Mouse (Mus musculus): ENCODE data around the gene 9830107B12Rik.
A peak's percentile ranks its signal among the peaks of the same experiment; 100 is the strongest.
"Not testable (repeated sequence)": the region's sequence is repeated elsewhere in the genome, so short reads cannot be mapped to it uniquely, and the experiment has no call there.

The 9830107B12Rik gene

DNA sequence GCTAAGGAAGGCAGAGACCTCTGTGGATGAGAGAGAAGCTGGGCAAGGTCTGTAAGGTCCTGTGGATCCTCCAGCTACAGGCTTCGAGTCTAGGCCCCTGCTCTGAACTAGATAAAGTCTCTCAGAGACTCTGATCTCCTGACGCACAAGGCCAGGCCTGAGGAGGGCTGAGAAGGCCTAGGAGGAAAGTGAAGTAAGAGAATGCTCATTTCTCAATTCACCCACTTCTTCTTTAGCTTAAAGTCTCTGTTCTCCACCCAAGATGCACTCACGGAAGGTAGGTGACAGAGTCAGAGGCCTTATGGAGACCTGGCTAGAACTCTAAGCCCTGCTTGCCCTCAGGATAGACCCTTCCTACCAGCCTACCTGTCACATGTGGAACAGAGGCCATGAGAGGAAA, at the start of gene 9830107B12Rik:
Gene 9830107B12Rik (minus strand): TSS at position 149 of the 400 bp plus-strand sequence.
- DNase-seq (ENCODE audit: low spot score in 2 of 2): no peak

DNA sequence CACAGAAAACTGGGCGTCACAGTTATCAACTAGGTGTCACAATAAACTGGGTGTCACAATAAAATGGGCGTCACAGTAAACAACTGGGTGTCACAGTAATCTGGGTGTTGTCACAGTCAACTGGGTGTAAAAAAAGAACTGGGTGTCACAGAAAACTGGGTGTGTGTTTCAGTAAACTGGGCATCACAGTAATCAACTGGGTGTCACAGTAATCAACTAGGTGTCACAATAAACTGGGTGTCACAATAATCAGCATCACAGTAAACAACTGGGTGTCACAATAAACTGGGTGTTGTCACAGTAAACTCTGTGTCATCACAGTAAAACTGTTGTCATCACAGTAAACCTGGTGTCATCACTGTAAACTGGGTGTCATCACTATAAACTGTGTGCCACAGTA, 46.3 kb upstream of the 9830107B12Rik start:
- DNase-seq (ENCODE audit: low spot score in 2 of 2): no peak

DNA sequence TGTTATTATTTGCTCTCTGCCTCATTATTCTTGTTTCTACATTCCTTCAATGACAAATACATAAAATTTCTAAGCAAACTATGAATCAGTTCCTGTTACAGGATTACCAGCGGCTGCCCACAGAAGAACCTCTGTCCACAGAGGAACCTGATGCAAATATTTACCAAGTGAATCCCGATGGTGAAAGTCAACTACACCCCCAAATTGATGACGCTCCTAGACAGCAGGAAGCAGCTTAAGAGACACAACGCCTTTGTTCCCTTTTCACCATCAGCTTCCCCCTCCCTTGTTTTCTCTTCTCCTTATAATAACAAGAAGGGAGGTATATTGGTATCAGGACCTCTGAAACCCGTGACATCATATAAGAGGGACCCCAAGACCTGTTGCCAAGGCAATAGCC, 39.2 kb upstream of the 9830107B12Rik start:
- DNase-seq (ENCODE audit: low spot score in 2 of 2): no peak

DNA sequence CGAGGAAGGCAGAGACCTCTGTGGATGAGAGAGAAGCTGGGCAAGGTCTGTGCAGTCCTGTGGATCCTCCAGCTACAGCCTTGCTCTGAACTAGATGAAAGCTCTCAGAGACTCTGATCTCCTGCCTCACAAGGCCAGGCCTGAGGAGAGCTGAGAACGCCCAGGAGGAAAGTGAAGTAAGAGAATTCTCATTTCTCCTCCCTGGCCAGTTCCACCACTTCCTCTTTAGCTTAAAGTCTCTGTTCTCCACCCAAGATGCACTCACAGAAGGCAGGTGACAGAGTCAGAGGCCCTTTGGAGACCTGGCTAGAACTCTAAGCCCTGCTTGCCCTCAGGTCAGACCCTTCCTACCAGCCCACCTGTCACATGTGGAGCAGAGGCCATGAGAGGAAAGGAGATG, 21.0 kb upstream of the 9830107B12Rik start, which contains the start of gene A530064D06Rik:
Gene A530064D06Rik (minus strand): TSS at position 173 of the 400 bp plus-strand sequence.
- not testable (repeated sequence) for DNase-seq (ENCODE audit: low spot score in 2 of 2)

DNA sequence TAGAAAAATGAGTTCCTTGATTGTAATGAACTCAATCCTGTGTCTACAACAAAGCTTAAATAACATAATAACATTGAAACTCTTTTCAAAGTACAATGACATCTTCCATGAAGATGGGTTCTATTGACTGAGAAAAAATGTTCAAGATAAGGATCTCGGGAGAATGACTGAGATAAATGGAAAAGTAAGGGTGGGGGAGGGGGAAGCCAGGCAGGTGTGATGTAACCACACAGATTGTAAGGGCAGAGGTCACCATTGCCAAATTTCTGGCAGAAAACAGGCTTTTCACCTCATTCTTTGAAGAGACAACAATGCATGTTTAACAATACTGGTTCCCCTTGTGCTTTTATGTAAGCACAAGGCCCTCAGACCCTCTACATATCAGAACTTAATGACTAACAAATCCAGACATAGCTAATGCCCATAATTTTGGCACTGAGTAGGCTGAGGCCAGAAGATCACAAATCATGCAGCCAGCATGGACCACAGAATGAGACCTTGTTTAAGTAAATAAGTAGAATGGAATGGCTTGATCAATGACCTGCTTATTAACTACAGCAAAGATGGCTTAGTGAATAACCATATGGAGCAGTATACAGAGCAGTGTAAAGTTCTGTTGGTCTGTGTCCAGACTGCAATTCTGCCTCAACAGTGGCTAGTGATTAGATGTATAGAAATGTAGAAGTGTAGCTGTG, 11.5 kb upstream of the 9830107B12Rik start:
- DNase-seq (ENCODE audit: low spot score in 2 of 2): no peak

DNA sequence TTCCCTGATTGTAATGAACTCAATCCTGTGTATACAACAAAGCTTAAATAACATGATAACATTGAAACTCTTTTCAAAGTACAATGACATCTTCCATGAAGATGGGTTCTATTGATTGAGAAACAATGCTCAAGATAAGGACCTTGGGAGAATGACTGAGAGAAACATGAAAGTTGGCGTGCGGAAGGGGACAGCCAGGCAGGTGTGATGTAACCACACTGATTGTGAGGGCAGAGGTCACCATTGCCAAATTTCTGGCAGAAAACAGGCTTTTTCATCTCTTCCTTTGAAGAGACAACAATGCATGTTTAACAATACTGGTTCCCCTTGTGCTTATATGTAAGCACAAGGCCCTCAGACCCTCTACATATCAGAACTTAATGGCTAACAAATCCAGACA, 13.3 kb downstream of the 9830107B12Rik start:
- no peak for DNase-seq (ENCODE audit: low spot score in 2 of 2)

DNA sequence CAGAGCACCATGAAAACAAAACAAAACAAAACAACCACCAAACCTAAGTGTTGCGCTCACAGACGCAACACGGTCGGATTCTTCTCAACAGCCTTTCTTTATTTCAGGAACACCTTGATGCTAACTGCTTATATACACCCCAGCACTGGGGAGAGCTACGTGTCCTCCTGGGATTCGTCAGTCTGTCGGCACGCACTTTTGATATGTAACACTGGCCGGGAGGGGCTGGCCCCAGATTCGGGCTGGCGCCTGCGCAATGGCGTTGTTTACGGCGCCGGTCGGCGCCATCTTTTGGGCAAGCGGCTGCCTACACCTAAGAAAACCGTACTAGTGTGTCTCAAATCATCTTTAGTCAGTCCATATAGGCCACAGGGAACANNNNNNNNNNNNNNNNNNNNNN, 25.6 kb downstream of the 9830107B12Rik start:
- DNase-seq (ENCODE audit: low spot score in 2 of 2): no peak

DNA sequence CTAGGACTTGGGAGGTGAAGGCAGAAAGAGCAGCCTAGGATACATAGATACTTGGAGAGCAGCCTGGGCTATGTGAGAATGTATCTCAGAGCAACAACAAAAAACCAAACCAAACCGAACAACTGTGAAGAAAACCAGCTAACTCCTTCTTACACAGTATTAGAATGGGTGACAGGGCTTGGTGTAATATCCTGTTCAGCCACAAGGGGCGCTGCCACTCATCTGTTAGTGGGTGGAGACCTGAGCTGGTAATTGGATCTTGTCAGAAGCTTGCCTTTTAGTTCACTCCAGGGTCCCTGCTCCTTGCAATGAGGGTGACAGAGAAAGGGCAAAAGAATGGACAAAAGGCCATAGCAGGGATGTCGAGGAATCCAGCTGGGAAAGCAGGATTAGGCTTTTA, 26.4 kb downstream of the 9830107B12Rik start:
- peak; percentile 74 for DNase-seq (ENCODE audit: low spot score in 2 of 2)

DNA sequence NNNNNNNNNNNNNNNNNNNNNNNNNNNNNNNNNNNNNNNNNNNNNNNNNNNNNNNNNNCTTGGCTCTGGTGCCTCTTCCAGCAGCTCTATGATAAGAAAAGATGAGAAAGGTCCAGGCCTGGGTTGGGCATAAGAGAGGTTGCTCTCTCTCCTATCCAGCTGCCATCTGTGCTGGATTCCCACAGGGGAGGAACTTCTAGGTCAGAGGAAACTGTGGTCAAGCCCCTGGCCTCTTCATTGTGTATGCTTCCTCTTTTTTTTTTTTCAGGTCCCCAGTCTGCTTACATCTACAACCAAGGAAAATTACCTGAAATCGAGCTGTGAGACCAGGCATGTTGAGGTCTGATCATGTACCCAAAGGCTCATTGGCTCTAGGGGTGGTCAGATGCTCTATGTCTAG, 27.5 kb downstream of the 9830107B12Rik start:
- DNase-seq (ENCODE audit: low spot score in 2 of 2): no peak

DNA sequence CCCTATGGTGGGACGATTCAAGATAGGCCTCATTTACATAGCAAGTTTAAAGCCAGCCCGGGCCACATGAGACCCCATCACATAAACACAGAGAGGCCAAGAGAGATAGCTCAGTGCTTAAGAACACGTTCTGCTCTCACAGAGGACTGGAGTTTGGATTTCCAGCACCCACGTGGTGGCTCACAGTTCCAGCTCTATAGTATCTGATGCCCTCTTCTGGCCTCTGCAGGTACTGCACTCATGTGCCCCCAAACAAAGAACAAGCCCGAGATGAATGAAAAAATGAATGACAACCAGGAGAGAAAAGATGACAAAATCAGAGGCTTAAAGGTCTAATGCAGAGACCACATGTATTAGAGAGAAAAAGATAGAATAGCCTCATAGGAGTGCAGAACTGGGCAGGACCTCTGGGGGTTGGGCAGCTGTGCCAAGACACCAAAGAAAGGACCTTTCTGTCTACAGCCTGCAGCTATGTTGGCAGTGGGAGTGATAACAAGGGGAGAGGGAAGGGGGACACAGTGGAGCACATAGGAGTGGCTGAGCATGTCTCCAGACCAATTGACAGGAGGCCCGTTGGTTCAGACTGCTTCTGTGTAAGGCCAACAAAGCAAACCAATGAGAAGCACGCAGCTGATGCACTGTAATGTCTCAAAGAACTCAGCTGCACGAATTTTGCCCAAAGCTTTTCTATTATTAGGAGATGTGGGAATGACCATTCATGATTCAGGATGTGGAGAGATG, 35.4 kb downstream of the 9830107B12Rik start:
- peak in 1 of 2 experiments; percentile 29 for DNase-seq (ENCODE audit: low spot score in 2 of 2)

DNA sequence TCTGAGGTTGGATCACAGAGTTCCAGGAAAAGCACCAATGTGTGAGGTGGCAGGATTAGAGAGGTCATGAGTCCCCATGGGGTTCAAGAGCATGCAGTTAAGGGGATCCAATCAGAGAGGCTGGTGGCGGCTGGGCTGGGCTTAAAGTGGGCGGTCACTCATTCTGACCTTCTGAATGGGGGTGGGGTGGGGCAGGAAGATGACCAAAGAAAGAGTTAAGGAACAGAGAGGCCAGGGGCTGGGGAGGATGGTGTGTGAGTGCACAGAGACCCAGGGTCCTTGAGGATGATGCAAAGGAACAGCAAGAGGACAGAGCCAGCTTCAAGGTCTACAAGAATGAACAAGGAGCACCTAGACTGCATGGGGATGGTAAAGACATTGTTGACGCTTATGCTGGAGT, 37.5 kb downstream of the 9830107B12Rik start:
- no peak for DNase-seq (ENCODE audit: low spot score in 2 of 2)

DNA sequence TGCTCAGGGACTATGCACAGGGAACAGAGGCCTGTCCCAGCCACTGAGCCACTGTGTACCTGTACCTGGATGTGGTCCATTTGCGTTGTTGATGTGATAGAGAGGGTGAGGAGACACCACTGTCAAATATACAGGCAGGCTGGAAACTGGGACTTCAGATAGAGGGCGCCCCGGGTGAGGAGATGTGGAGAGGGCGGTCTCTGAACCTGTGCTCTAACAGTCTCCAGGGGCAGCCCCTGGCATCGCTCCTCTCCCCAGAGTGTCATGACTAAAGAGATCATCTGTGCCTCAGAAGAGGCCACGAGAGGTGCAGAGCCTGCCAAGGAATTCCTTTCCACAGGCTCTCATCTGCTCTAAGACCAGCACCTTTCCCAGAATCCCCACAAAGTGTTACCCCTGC, 38.2 kb downstream of the 9830107B12Rik start:
- no peak for DNase-seq (ENCODE audit: low spot score in 2 of 2)

DNA sequence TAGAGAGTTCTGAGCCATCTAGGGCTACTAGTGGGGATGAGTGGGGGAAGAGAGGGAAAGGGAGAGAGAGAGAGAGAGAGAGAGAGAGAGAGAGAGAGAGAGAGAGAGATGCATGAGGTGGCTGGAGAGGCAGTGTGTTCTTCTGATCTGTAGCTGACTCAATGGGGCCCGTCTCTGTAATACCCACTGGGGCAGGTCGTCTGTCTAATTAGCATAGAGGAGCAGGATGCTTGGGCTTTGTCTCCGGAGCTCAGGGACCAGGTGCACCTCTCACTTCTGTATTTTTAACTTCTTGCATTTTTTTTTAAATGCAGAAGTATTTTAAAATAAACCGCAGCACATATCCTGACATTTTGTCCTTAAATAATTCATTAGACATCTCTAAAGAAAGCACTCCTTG, 38.7 kb downstream of the 9830107B12Rik start:
- DNase-seq (ENCODE audit: low spot score in 2 of 2): no peak

DNA sequence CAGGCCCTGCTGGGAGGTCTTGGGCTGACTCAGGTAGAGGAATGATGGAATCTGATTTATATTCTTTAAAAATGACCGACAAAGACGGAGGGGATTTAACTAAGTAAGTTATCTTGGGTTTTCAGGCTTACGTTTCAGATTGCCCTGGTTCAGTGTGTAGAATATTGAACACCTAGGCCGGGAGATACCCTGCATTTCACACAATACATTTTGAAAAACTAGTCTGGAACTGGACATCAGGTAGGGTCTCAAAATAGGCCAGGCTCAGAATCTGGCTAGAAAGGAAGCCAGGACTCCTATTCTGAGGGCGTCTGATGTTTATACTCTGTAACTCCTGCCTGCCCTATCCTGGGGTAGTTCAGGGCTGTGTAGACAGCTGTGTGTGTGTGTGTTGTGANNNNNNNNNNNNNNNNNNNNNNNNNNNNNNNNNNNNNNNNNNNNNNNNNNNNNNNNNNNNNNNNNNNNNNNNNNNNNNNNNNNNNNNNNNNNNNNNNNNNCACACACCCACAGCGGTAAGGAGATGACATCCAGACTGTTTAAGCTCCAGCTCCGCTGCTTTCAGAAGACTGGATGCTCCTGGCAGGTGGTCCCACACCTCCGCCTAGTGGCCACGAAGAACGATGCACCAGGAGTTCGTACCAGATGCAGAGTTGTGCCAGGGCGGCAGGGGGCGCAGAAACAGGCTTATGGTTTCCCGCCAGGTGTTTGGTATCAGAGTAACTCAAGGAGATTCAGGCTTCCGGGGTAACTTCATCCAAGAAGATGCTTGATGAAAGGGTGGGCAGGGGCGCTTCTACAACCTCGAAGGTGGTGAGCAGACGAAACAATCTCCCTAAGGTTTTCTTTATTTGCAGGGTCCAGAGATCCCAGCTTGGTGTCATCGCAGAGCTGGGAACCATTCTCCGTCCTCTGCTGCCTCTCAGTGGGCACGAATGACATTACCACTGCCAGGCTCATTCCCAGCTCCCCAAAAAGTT, 45.3 kb downstream of the 9830107B12Rik start:
- DNase-seq (ENCODE audit: low spot score in 2 of 2): peak; percentile 81 to 93

DNA sequence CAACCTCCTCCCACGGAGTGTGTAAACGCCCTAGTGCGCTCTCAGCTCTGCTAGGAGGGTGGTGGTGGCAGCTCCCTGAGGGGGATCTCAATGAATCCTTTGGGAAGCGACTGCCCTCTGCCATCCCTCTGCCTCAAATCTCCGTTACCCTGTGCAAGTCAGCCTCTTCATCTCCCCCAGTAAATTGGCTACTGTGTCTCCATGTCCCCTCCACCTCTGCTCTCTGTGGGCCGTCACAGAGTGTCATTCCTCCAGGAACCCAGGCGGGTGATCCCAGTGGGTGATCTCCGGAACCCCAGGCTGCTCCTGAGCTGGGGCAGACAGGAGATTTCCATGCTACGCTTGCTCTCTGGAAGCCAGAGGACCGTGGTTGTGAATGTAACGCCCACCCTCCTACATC, 46.8 kb downstream of the 9830107B12Rik start:
- DNase-seq (ENCODE audit: low spot score in 2 of 2): no peak

DNA sequence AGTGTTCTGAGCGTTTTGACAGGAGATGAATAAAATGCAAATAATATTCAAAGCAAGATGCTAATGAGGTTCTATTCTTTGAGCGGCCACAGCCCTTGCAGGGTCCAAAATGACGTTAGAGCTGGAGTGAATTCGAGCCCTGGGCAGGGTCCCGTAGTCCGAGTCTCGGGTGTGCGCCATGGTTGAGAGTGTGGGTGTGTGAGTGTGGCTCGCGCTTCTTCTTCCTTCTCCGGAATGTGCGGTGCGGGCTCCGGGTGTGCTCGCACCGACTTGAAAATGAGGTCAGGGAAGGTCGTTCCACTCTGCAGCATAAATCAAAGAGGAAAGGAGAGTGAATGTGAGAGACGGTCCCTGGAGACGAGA, 47.6 kb downstream of the 9830107B12Rik start:
- DNase-seq (ENCODE audit: low spot score in 2 of 2): no peak

DNA sequence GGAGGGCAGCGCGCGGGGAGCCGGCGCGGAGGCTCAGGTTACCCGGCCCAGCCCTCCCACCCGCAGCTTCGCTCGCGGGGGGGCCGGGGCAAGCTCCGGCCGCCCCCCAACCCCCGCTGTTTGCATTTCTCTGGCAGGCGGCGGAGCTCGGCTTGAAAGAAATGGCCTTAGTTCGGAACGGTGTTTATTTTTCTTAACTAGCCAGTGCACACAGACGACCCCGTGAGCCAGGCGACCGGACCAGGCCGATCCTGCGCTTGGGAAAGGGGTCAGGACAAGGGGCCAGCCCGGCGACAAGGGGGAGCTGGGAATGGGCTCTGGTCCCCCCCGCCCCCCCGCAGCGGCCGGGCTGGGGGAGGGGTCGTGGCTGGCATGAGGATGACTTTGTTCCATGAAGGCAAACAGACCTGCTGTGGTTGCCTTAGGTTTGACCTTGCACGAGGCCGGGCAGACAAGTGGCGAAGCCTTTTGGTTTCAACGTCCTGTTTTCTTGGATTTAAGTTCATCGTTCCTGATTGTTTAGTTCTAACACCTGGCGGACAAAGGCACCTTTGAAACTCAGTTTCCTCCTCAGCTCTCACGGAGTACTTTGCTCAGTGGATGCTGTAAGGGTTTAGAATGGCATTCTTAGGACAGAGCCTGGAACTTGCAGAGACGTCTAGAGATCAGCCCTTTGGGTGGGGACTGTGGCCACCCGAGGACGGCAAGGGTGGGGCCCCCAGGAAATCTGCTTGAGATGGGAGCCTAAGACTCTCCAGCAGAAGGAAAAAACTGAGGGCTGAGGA, 48.1 kb downstream of the 9830107B12Rik start:
- no peak for DNase-seq (ENCODE audit: low spot score in 2 of 2)

DNA sequence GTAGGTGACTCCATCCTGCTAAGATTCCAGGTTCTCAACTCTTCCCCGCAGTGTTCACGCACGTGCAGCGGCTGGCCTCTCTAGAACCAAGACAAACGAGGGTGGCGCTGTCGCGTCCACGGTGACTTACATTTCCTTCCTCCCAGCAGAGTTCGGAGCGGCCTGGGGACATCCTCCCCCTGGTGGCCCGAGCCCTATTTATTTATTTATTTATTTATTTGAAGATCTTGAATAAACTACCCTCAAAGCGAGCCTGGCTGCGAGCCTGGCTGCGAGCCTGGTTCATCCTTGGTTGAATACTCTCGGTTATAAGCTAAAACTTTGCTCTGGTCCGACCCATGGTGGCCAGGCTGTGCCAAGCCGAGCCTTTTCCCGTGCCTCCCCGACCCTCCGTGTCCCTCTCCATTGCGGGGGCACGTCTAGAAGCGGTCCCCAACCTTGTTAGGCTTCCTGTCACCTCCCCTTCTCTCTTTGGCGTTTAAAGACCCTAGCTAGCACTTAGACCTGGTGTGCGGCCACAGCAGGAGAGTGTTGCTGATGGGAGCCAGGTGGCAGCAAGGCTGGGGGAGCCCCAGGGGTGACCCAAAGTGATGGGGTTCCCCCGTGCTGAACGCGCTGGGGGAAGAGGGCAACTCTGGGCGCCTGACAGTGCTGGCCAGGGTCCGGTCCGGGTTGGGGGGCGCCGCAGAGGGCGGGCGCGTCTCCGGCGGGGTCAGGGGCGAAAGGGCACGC, 48.9 kb downstream of the 9830107B12Rik start:
- DNase-seq (ENCODE audit: low spot score in 2 of 2): peak in 1 of 2 experiments; percentile 40

DNA sequence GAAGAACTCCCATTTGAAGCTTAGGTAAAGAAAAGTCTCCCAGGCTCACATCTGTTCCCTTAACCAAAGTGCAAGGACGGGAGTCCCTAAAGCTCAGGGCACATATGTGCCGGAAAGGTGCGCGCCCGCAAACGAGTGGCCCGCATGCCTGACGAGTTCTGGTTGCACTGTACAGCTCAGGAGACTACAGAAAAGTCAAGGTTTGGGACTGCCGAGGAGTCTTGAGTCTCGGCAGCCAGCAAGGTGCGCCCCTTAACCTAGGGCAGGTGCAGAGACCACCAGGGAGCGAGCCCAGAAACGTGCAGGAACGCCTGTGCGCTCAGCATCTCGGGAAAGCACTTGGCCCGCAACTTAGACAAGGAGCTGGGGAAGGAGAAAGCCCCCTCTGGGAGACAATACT, 49.7 kb downstream of the 9830107B12Rik start:
- no peak for DNase-seq (ENCODE audit: low spot score in 2 of 2)

DNA sequence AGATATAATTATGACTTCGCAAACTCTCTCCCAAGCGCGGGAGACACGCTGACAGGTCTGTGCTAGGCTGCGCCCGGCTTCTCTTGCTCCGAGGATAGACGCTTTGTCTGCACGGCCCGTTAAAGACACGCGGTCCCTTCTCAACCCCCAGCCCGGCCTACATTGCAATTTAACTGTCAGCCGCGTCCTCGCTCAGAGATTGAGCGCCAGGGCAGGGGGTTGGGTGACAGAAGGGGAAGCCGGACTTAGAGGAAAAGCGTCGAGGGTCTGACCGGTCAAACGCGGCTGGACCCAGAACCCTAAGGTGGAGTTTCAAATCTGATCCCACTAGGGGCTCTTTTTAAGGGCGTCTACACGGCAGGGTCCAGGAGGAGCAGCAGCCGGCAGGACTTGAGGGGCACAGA, 50.3 kb downstream of the 9830107B12Rik start:
- no peak for DNase-seq (ENCODE audit: low spot score in 2 of 2)

All from frontal cortex, postnatal 36 days (tissue).